In the genomic region with DNA sequence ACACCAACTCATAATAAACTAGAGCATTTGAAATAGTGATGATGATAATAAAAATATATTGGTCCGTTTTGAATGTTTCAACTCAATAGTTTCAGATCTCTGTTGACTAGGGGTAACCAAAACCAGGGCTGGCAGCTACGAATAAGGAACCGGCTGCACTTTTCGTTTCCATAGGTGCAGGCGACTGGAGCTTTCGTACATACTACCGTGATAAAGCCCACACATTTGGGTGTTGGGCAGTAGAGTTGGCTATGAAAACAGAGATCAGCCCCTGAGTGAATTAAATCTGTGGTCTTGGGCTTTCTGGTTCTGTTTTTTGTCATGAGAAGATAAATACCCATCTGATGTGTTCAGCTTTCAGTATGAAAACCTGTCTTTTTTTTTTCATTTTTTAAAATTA, we compare ENCODE assay signal across 17 mouse cellular contexts. TPM values are rescaled to one million over a fixed set of nuclear protein-coding genes. Genes with fewer than 3 reads are reported as not detected.
"Had no signal": no experiment of that assay in that cellular context is flagged by ENCODE, and none has a peak within 500 bp of the region (broad histone marks: within the 10 kb centered on the region; RNA-seq: fewer than 3 reads in every experiment).

No protein-coding gene starts in this region.

- H3K4me3 ChIP-seq: layer of hippocampus, adult 2 months; lung, embryonic 15.5 days; stomach, embryonic 15.5 days had no signal

- ATAC-seq: intestine, embryonic 16.5 days had no signal

- H3K27ac ChIP-seq: kidney, postnatal 0 days; layer of hippocampus, adult 2 months; liver, embryonic 14.5 days; lung, embryonic 15.5 days had no signal

- H3K4me1 ChIP-seq: lung, embryonic 15.5 days; stomach, embryonic 15.5 days had no signal

- DNase-seq: kidney, adult 18-20 months; kidney, postnatal 25 days; layer of hippocampus, adult 9-11 months; lung, adult 18-20 months; lung, postnatal 10 days; lung, postnatal 4 days; midbrain, embryonic 14.5 days; thymus, postnatal 25 days had no signal

RNA-seq across cellular contexts. Expression of a gene that starts 40.0 kb away (rescaled TPM):
- total RNA-seq: megakaryocyte progenitor cell, adult 5-6 weeks; megakaryocyte-erythroid progenitor cell, adult 5-6 weeks had no signal
- polyA plus RNA-seq: neural tube, embryonic 14.5 days had no signal
